Mouse (Mus musculus) adrenal gland (tissue): ENCODE data around the gene Acot8.

Experiments
- intact Hi-C: fragments of 180-260 bp; cut with DNase I; formaldehyde crosslinking; loops from one replicate; pipeline ENCODE4 v1.15.1; 2025

The Acot8 gene

GRCm38 (mm10) chr2:164784869-164785420 lies 19.7 kb downstream of the Acot8 start:
- intact Hi-C loops, result loop anchor here (5.0 kb wide), 1 partner anchor 38 kb away; the partner anchor contains the start of genes Dnttip1 and Wfdc3

- intact Hi-C loops, result no loop called here
Measured at GRCm38 (mm10) chr2:164783926-164784581, 20.6 kb downstream of the Acot8 start.

- intact Hi-C loops, result no loop called here
Measured at GRCm38 (mm10) chr2:164781876-164782275, 22.8 kb downstream of the Acot8 start.

GRCm38 (mm10) chr2:164779481-164780086 lies 25.1 kb downstream of the Acot8 start, which contains the start of gene Tnnc2:
Tnnc2 (minus strand) TSS chr2:164779967.
- intact Hi-C loops, result no loop called here

- intact Hi-C loops, result no loop called here
Measured at GRCm38 (mm10) chr2:164778809-164779208, 25.9 kb downstream of the Acot8 start.

- intact Hi-C loops, result no loop called here
Measured at GRCm38 (mm10) chr2:164778015-164778287, 26.7 kb downstream of the Acot8 start.

GRCm38 (mm10) chr2:164777246-164778014 lies 27.3 kb downstream of the Acot8 start:
- intact Hi-C loops, result no loop called here

- intact Hi-C loops, result no loop called here
Measured at GRCm38 (mm10) chr2:164776801-164777200, 27.9 kb downstream of the Acot8 start.

- intact Hi-C loops, result no loop called here
Measured at GRCm38 (mm10) chr2:164776130-164776529, 28.6 kb downstream of the Acot8 start.

- intact Hi-C loops, result no loop called here
Measured at GRCm38 (mm10) chr2:164773989-164774364, 30.7 kb downstream of the Acot8 start.

- intact Hi-C loops, result no loop called here
Measured at GRCm38 (mm10) chr2:164773229-164773988, 31.3 kb downstream of the Acot8 start.

GRCm38 (mm10) chr2:164771123-164771522 lies 33.6 kb downstream of the Acot8 start:
- intact Hi-C loops, result no loop called here

GRCm38 (mm10) chr2:164770279-164770678 lies 34.4 kb downstream of the Acot8 start:
- intact Hi-C loops, result no loop called here

GRCm38 (mm10) chr2:164769258-164770037 lies 35.2 kb downstream of the Acot8 start, which contains the start of gene Ube2c:
Ube2c (plus strand) TSS chr2:164769898.
- intact Hi-C loops, result no loop called here

GRCm38 (mm10) chr2:164767812-164768540 lies 36.7 kb downstream of the Acot8 start:
- intact Hi-C loops, result no loop called here

GRCm38 (mm10) chr2:164765841-164766240 lies 38.8 kb downstream of the Acot8 start:
- intact Hi-C loops, result no loop called here

GRCm38 (mm10) chr2:164762593-164762992 lies 42.1 kb downstream of the Acot8 start:
- intact Hi-C loops, result no loop called here

GRCm38 (mm10) chr2:164761971-164762370 lies 42.7 kb downstream of the Acot8 start:
- intact Hi-C loops, result no loop called here

- intact Hi-C loops, result no loop called here
Measured at GRCm38 (mm10) chr2:164761502-164761901, 43.2 kb downstream of the Acot8 start.
